Mouse (Mus musculus) regulatory T cell (primary cell): ENCODE data around the gene Gprasp2.
"Not testable (repeated sequence)": the region's sequence is repeated elsewhere in the genome, so short reads cannot be mapped to it uniquely, and the experiment has no call there.

Source experiments
- in situ Hi-C: fragments of 300-600 bp; cut with MboI, MseI; formaldehyde crosslinking; loops from one replicate; pipeline ENCODE4 v1.15.1; 2025; ENCODE audit warnings: high pct_unique_total_duplicates

Gene Gprasp2

GRCm38 (mm10) chrX:135838521-135839360 lies at the start of gene Gprasp2:
TSS of gene Gprasp2 (plus strand) at chrX:135839034.
- in situ Hi-C loops = not testable (repeated sequence)

GRCm38 (mm10) chrX:135791536-135791935 lies 47.3 kb upstream of the Gprasp2 start:
- in situ Hi-C loops = no loop called here

GRCm38 (mm10) chrX:135792326-135792725 lies 46.5 kb upstream of the Gprasp2 start:
- in situ Hi-C loops = no loop called here

- in situ Hi-C loops = loop anchor here (5.0 kb wide), 1 partner anchor 47 kb away; no protein-coding TSS in a partner anchor
Measured at GRCm38 (mm10) chrX:135795591-135796304, 43.1 kb upstream of the Gprasp2 start.

- in situ Hi-C loops = loop anchor here (5.0 kb wide), 1 partner anchor 46 kb away; no protein-coding TSS in a partner anchor
Measured at GRCm38 (mm10) chrX:135796305-135797211, 42.3 kb upstream of the Gprasp2 start.

- in situ Hi-C loops = loop anchor here (5.0 kb wide), 1 partner anchor 45 kb away; no protein-coding TSS in a partner anchor
Measured at GRCm38 (mm10) chrX:135797212-135797644, 41.6 kb upstream of the Gprasp2 start, which contains the start of gene Bhlhb9. TSS of gene Bhlhb9 (plus strand) at chrX:135797594.

DNA sequence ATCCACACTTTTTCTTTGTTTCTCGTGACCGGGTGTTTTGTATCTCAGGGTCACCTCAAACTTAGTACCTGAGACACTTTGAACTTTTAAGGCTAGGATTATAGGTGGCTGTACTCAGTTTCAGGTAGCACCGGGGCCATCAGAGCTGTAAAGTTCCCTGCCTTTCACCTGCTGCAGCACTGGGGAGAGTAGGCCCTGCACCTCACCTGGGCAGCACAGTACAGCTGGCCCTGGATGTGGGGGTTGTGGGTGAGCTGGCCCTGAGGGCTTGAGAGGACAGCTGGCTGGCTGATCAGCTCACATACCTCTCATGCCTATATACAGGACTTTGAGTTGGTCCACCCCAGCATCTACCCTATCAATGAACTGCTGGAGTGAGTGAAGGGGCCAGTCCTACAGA lies 34.7 kb upstream of the Gprasp2 start:
- in situ Hi-C loops = loop anchor here (10.0 kb wide), 1 partner anchor 181 kb away; no protein-coding TSS in a partner anchor

- in situ Hi-C loops = loop anchor here (10.0 kb wide), 1 partner anchor 179 kb away; no protein-coding TSS in a partner anchor
Measured at GRCm38 (mm10) chrX:135805780-135806179, 33.1 kb upstream of the Gprasp2 start.

DNA sequence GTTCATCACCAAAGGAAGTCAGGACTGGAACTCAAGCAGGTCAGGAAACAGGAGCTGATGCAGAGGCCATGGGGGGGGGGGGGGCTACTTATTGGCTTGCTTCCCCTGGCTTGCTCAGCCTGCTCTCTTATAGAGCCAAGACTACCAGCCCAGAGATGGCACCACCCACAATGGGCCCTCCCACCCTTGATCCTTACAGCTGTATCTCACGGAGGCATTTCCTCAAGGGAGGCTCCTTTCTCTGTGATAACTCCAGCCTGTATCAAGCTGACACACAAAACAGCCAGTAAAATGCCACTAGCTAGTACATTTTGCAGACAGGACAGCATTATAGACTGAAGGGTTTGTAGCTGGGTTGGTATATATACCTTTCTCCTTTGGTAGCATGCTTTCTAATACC lies 2.9 kb upstream of the Gprasp2 start:
- in situ Hi-C loops = not testable (repeated sequence)

DNA sequence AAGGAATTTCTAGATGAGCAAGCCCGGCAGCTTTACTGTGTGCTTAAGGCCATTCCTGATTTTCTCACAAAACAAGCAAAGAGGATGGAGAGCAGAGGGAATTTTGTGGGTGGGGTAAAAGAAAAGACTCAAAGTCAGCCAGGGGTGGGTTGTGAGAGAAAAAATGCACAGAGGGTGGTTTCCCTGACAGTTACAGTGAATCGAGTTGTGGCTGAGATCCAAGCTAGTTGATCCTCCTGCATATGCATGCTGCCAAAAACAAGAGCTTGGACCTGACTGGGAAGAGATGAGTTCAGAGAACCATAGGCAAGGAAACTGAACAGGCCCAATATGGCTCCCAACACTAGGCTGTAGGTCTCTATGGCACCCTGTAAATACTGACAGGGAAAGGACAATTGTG lies 938 bp upstream of the Gprasp2 start:
- in situ Hi-C loops = no loop called here

DNA sequence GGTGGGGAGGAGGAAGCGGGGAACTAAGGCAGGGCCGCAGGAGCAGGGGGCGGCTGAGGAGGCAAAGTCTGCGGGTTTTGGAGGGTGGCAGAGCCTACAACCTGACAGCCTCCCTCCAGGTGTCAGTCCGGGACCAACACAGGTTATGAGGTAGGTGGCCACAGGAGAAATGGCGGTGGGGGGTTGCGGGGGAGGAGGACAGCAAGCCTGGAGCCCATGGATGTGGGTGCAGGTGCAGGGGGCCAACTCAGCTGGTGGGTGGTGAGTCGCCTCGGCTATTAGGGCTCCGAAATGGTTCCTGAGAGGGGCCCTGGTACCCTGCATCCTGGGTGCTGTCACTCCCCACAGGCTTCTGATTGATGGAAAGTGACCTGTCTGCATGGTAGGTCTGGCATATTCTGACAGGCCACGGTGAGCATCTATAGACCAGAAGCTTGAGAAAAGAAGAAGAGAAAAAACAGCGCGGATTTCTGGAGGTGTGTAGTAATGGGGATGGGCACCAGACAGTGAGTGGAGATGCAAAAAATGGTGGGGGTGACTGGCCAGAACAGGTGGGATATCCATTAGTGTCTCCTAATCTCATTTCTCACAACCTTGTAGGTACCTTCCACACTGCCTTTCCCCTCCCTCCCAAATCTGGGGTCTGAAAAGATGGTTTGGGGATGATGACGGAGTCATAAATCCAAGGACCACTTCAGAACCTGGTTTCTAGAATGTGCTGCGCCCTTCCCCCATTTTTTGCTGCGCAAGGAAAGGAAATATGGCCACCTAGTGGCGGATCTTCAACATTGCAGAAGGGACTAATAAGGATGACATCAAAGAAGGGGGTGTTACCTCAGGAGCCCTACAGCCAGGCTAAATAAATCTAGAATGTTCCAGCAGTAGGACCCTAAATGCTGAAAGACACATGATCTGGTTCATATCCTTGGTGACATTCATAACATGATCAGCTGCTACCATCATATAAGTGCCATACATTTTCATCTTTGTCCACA lies 860 bp downstream of the Gprasp2 start:
- in situ Hi-C loops = loop anchor here (5.0 to 10.0 kb wide), 2 partner anchors 42 to 115 kb away; partner anchors contain the start of genes Bhlhb9 and Tmsb15a

DNA sequence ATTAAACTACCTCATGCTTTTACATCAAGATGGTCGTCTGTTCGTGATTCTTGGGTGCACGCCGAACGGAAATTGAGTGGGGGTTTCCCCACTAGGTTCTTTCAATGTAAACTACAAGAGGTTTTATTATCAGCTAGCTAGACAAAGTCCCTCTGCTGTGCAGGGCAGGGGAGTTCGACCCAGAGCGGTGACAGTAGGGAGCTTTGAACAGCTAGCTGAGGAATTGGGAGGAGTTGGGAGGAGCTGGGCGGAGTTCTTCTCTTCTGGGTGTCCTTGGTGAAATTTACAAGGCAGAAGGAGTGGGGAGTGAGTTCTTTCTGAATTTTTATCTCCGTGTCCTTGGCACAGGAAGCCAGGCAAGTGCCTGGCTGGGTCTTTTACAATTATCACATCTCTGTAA lies 28.0 kb downstream of the Gprasp2 start:
- in situ Hi-C loops = not testable (repeated sequence)

DNA sequence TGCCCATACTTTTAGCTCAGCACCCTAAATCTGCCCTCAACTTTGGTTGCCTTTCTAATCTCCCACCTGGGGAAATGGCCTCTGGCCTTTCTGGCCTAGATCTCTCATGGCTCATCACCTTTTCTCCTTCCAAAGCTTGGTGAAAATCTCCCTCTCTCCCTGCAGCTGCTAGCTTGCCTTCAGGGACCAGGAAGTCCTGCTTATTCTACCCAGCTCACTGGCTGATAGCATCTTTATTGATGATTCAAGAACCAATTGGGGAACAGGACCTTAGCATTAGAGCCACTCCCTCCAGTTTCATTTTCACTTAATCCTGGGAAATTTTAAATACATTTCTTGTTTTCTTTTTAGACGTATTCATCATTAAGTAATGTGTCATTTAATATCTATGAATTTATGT lies 37.8 kb downstream of the Gprasp2 start:
- in situ Hi-C loops = no loop called here

GRCm38 (mm10) chrX:135879626-135880025 lies 40.8 kb downstream of the Gprasp2 start:
- in situ Hi-C loops = no loop called here

- in situ Hi-C loops = no loop called here
Measured at GRCm38 (mm10) chrX:135885411-135886233, 46.8 kb downstream of the Gprasp2 start.

- in situ Hi-C loops = no loop called here
Measured at GRCm38 (mm10) chrX:135886234-135886585, 47.4 kb downstream of the Gprasp2 start.
